Mouse (Mus musculus): ENCODE data around the gene Flrt3. TPM values are rescaled to one million over a fixed set of nuclear protein-coding genes. Genes with fewer than 3 reads are reported as not detected.

Gene Flrt3
- polyA plus RNA-seq (2012; rRNA removed) = 11.8 and 13.1 TPM in 2 replicates

- DNase-seq = peak; percentile 92 to 96
- Histone ChIP-seq H3K4me3 (replicated peaks; ENCODE audit: insufficient read depth, low read depth, low read length) (peak within 1 kb of the TSS; percentile 60), H3K27ac (ENCODE audit: insufficient read depth, low read length) (peak within 1 kb of the TSS; percentile 77), H3K4me1 (ENCODE audit: control insufficient read depth, insufficient read depth, low read length) (no peaks in the 10 kb centered on the region), H3K27me3 (ENCODE audit: control insufficient read depth, insufficient read depth, low read length) (no peaks in the 10 kb centered on the region)
- peak; percentile 78 for TF ChIP-seq CTCF (IDR thresholded peaks at IDR 0.05; ENCODE audit: borderline replicate concordance, insufficient read depth, low read depth, low read length)
- TF ChIP-seq POLR2A (IDR thresholded peaks at IDR 0.05; ENCODE audit: borderline replicate concordance, insufficient read depth, low read length) = peak; percentile 98
- WGBS = under 1% methylated on average over 26 of the region's 26 CpGs
Observed at GRCm38 (mm10) chr2:140670963-140671702, at the start of gene Flrt3. Flrt3 (minus strand) TSS chr2:140671469.

DNA sequence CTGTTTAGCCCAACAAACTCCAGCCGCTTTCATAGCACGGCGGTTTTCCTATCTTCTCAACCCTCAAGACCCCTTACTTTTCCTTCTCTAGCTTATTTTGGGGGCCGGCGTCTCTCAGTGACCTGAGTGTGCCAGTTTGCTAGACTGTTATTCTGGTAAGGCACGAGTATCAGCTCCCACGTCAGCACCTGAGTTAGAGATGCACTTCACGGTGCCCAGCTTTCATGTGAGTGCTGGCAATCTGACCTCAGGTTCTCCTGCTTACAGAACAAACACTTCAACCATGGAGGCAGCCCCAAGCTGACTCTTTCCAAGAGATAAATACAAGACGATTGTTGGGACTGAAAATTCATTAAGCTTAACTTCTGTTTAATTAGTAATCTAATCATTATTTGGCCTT, 46.1 kb upstream of the Flrt3 start:
- WGBS = 91% methylated on average over 9 of the region's 9 CpGs
- no peaks in the 10 kb centered on the region for H3K27me3 ChIP-seq (ENCODE audit: control insufficient read depth, insufficient read depth, low read length)

DNA sequence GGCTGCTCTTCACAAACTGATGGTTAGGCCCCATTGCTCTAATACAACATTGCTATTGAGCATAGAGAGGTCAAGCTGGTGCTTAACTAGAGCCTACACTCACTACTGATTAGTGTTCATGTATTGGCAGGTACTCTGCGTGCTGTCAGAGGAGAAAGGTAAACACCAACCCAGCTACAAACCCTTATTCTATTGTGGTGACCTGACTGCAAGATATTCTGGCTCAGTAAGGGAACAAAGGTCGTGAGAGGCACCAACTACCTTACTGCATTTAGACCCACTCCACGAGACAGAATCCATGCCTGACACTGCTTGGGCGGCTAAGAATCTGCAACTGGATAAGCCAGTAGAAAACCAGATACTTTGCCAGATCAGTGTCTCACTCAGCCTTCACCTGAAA, 44.6 kb upstream of the Flrt3 start:
- no peak for TF ChIP-seq CTCF (IDR thresholded peaks at IDR 0.05; ENCODE audit: borderline replicate concordance, insufficient read depth, low read depth, low read length)
- no peak for TF ChIP-seq POLR2A (IDR thresholded peaks at IDR 0.05; ENCODE audit: borderline replicate concordance, insufficient read depth, low read length)
- WGBS = 87% methylated on average over 4 of the region's 4 CpGs
- Histone ChIP-seq H3K27ac (ENCODE audit: insufficient read depth, low read length) (no peak overlapping the region), H3K27me3 (ENCODE audit: control insufficient read depth, insufficient read depth, low read length) (no peaks in the 10 kb centered on the region), H3K4me1 (ENCODE audit: control insufficient read depth, insufficient read depth, low read length) (no peaks in the 10 kb centered on the region), H3K4me3 (replicated peaks; ENCODE audit: insufficient read depth, low read depth, low read length) (no peak overlapping the region)
- no peak for DNase-seq

More for the DNA sequence above, 46.1 kb upstream of the Flrt3 start:
- TF ChIP-seq POLR2A (IDR thresholded peaks at IDR 0.05; ENCODE audit: borderline replicate concordance, insufficient read depth, low read length) (no peak), CTCF (IDR thresholded peaks at IDR 0.05; ENCODE audit: borderline replicate concordance, insufficient read depth, low read depth, low read length) (no peak)
- Histone ChIP-seq H3K4me3 (replicated peaks; ENCODE audit: insufficient read depth, low read depth, low read length) (no peak overlapping the region), H3K27ac (ENCODE audit: insufficient read depth, low read length) (no peak overlapping the region), H3K4me1 (ENCODE audit: control insufficient read depth, insufficient read depth, low read length) (no peaks in the 10 kb centered on the region)
- DNase-seq = no peak

DNA sequence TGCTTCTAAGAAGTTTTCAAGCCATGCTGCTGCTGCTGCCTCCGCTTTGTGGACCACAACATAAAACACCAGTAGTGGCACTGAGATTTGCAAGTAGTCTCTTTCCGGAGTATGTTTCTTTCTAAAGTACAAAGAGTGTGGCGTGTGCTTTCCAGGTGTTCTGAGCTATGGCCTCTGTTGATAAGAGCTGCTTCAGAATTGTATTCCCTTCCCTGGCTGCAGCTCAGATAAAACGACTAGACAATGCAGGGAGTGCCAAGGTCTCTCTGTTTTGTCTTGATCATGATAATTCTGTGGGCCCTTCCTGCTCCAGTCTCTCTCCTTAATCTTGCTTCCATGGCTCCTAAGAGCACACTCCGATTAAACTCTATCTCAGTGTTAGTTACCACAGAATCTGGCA, 36.3 kb upstream of the Flrt3 start:
- TF ChIP-seq POLR2A (IDR thresholded peaks at IDR 0.05; ENCODE audit: borderline replicate concordance, insufficient read depth, low read length) = no peak
- TF ChIP-seq CTCF (IDR thresholded peaks at IDR 0.05; ENCODE audit: borderline replicate concordance, insufficient read depth, low read depth, low read length) = no peak
- 84% methylated on average over 5 of the region's 5 CpGs for WGBS
- Histone ChIP-seq H3K27ac (ENCODE audit: insufficient read depth, low read length) (no peak overlapping the region), H3K4me1 (ENCODE audit: control insufficient read depth, insufficient read depth, low read length) (no peaks in the 10 kb centered on the region), H3K27me3 (ENCODE audit: control insufficient read depth, insufficient read depth, low read length) (no peaks in the 10 kb centered on the region), H3K4me3 (replicated peaks; ENCODE audit: insufficient read depth, low read depth, low read length) (no peak overlapping the region)
- DNase-seq = no peak

DNA sequence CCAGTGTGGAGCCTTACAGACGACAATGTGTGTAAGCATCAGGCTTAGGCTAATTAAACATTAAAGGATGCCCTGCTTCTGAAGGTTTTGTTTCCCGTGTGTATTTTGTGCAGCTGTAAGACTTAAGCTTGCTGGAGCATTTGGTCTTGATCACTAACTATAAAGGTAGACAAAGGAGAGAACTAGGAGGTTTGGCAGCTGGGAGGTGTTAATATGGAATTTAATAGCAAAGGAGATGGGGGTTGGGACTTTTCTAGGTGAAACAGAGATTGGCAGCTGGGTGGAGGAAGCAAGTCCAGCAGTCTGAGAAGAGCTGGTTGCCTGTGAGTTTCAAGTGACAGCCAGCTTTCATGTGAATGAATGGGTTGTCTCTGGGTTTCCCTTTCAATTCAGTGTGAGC, 34.0 kb upstream of the Flrt3 start:
- no peak for DNase-seq

DNA sequence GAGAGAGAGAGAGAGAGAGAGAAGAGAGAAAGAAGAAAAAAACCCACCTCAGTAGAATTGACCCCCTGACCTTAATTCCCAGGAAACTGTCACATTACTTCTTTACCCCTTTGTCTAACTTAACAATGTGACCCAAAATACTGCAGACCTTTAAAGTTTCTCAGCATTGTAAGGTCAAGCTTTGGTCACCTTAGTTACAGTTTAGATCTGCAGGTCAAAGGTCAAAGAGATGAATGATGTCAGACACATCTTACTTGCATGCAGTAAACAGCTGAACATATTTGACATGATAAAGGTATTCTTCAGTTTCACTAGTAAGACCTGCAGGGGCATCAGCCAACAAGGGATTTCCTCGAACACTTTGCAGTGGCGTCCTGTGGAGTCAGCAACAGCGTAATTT, 32.9 kb upstream of the Flrt3 start:
- no peak for DNase-seq
- WGBS = 61% methylated on average over 3 of the region's 3 CpGs
- Histone ChIP-seq H3K27me3 (ENCODE audit: control insufficient read depth, insufficient read depth, low read length) (no peaks in the 10 kb centered on the region), H3K4me3 (replicated peaks; ENCODE audit: insufficient read depth, low read depth, low read length) (no peak overlapping the region), H3K27ac (ENCODE audit: insufficient read depth, low read length) (no peak overlapping the region), H3K4me1 (ENCODE audit: control insufficient read depth, insufficient read depth, low read length) (no peaks in the 10 kb centered on the region)
- TF ChIP-seq POLR2A (IDR thresholded peaks at IDR 0.05; ENCODE audit: borderline replicate concordance, insufficient read depth, low read length) (no peak), CTCF (IDR thresholded peaks at IDR 0.05; ENCODE audit: borderline replicate concordance, insufficient read depth, low read depth, low read length) (no peak)

More for the DNA sequence above, 34.0 kb upstream of the Flrt3 start:
- Histone ChIP-seq H3K4me1 (ENCODE audit: control insufficient read depth, insufficient read depth, low read length) (no peaks in the 10 kb centered on the region), H3K4me3 (replicated peaks; ENCODE audit: insufficient read depth, low read depth, low read length) (no peak overlapping the region), H3K27me3 (ENCODE audit: control insufficient read depth, insufficient read depth, low read length) (no peaks in the 10 kb centered on the region), H3K27ac (ENCODE audit: insufficient read depth, low read length) (no peak overlapping the region)
- WGBS = 62% methylated on average over 2 of the region's 2 CpGs
- TF ChIP-seq CTCF (IDR thresholded peaks at IDR 0.05; ENCODE audit: borderline replicate concordance, insufficient read depth, low read depth, low read length) (no peak), POLR2A (IDR thresholded peaks at IDR 0.05; ENCODE audit: borderline replicate concordance, insufficient read depth, low read length) (no peak)

- no peak for DNase-seq
- H3K4me1 ChIP-seq (ENCODE audit: control insufficient read depth, insufficient read depth, low read length) = no peaks in the 10 kb centered on the region
- TF ChIP-seq CTCF (IDR thresholded peaks at IDR 0.05; ENCODE audit: borderline replicate concordance, insufficient read depth, low read depth, low read length) = no peak
- no peak for TF ChIP-seq POLR2A (IDR thresholded peaks at IDR 0.05; ENCODE audit: borderline replicate concordance, insufficient read depth, low read length)
- no peak overlapping the region for H3K4me3 ChIP-seq (replicated peaks; ENCODE audit: insufficient read depth, low read depth, low read length)
- WGBS = 86% methylated on average over 4 of the region's 4 CpGs
- H3K27me3 ChIP-seq (ENCODE audit: control insufficient read depth, insufficient read depth, low read length) = no peaks in the 10 kb centered on the region
- no peak overlapping the region for H3K27ac ChIP-seq (ENCODE audit: insufficient read depth, low read length)
Observed at GRCm38 (mm10) chr2:140703377-140703776, 32.1 kb upstream of the Flrt3 start.

GRCm38 (mm10) chr2:140698585-140698984, 27.3 kb upstream of the Flrt3 start:
- no peaks in the 10 kb centered on the region for H3K27me3 ChIP-seq (ENCODE audit: control insufficient read depth, insufficient read depth, low read length)
- no peak overlapping the region for H3K27ac ChIP-seq (ENCODE audit: insufficient read depth, low read length)
- DNase-seq = no peak
- TF ChIP-seq POLR2A (IDR thresholded peaks at IDR 0.05; ENCODE audit: borderline replicate concordance, insufficient read depth, low read length) = no peak
- no peak for TF ChIP-seq CTCF (IDR thresholded peaks at IDR 0.05; ENCODE audit: borderline replicate concordance, insufficient read depth, low read depth, low read length)
- H3K4me3 ChIP-seq (replicated peaks; ENCODE audit: insufficient read depth, low read depth, low read length) = no peak overlapping the region
- H3K4me1 ChIP-seq (ENCODE audit: control insufficient read depth, insufficient read depth, low read length) = no peaks in the 10 kb centered on the region
- 63% methylated on average over 3 of the region's 3 CpGs for WGBS

All from cerebellum, adult 2 months (tissue).